Mouse (Mus musculus) stomach, embryonic 16.5 days (tissue): ENCODE measurements around the gene Abcd2. TPM values are rescaled to one million over a fixed set of nuclear protein-coding genes. Genes with fewer than 3 reads are reported as not detected.

Source experiments
- ATAC-seq: fragments of 200-750 bp; cut with Nextera tagmentation; 2 replicates; pipeline ENCODE4 v1.8.0; 2017; ENCODE audit warnings: moderate number of reproducible peaks, moderate TSS enrichment; ENCODE audit not compliant: insufficient read depth, low FRiP score
- H3K27ac ChIP-seq: fragments of 300-500 bp; sonication (generic); 2 replicates; pipeline ENCODE4 v1.5.1; 2014; ENCODE audit warnings: low read length
- H3K27me3 ChIP-seq: fragments of 300-500 bp; sonication (generic); 2 replicates; pipeline ENCODE4 v1.6.1; 2014; ENCODE audit warnings: low read length, control low read depth, mixed read lengths; ENCODE audit not compliant: control insufficient read depth, insufficient read depth
- H3K36me3 ChIP-seq: fragments of 300-500 bp; sonication (generic); 2 replicates; pipeline ENCODE4 v1.6.1; 2014; ENCODE audit warnings: low read length; ENCODE audit not compliant: control insufficient read depth, insufficient read depth
- H3K4me1 ChIP-seq: fragments of 300-500 bp; sonication (generic); 2 replicates; pipeline ENCODE4 v1.6.1; 2014; ENCODE audit warnings: low read length, control low read depth, mixed read lengths; ENCODE audit not compliant: control insufficient read depth, insufficient read depth
- H3K4me2 ChIP-seq: fragments of 300-500 bp; sonication (generic); 2 replicates; pipeline ENCODE4 v1.6.1; 2014; ENCODE audit warnings: low read depth, low read length, mixed read lengths
- H3K4me3 ChIP-seq: fragments of 300-500 bp; sonication (generic); replicated peaks from 2 replicates; pipeline ENCODE4 v1.5.1; 2014; ENCODE audit warnings: mild to moderate bottlenecking, low read length
- H3K9ac ChIP-seq: fragments of 300-500 bp; sonication (generic); 2 replicates; pipeline ENCODE4 v1.6.1; 2014; ENCODE audit warnings: low read length
- H3K9me3 ChIP-seq: fragments of 300-500 bp; sonication (generic); replicated peaks from 2 replicates; pipeline ENCODE4 v1.6.1; 2016; ENCODE audit warnings: low read length, control low read depth; ENCODE audit not compliant: control insufficient read depth
- WGBS: fragments of 180-500 bp; shearing (Covaris S2); extraction: QIAGEN DNeasy Blood & Tissue Kit; methylation state at CpG from one replicate; pipeline ENCODE4 v1.1.7; 2014; 5-methylcytosine and 5-hydroxymethylcytosine counted together
- polyA plus RNA-seq: library from polyadenylated mRNA; unstranded; fragments of >200 nt; fragmentation: Nextera tagmentation; extraction: Ambion mirVana; gene quantifications from 2 replicates; pipeline ENCODE4 v1.2.1, GENCODE M21; 2015

The Abcd2 gene
- polyA plus RNA-seq, 1 experiment from 2014 or later: 2.9 TPM

DNA sequence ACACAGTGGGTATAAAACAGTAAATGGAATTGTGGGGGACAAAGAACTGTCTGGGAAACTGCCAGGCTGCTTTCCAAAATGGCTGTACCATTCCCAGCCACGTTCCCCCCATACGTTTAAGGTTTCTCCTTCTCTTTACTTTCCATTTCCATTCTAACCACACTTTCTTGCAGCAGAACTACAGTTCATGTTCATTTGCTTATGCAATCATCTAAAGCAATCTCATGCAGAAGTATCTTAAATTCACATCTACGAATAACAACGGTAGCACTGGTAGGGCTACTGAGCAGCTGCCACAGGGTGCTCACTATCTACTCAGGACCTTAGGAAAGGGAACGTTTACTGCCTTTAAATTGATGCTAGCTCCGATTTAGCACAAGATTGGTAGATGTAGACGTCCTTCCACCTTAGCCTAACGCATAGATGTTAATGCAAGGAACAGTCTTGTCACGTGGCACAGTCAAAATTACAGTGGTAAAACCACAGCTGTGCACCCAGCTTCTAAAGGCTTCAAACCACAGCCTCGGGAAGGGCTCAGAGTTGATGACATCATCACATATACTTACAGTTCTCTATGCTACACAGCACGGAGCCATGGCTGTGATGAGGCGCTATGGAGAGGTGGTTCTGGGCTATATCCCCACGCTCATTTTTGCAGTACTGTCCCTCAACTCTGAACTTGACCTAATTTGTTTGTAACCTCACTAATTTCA, 23.6 kb downstream of the Abcd2 start:
- Histone ChIP-seq H3K27ac (no peak overlapping the region), H3K9ac (no peak overlapping the region), H3K27me3 (no peaks in the 10 kb centered on the region), H3K9me3 (no peaks in the 10 kb centered on the region), H3K36me3 (no peaks in the 10 kb centered on the region), H3K4me1 (no peaks in the 10 kb centered on the region), H3K4me3 (no peak overlapping the region), H3K4me2 (no peak overlapping the region)
- no peak for ATAC-seq
- WGBS: 77% methylated on average over 13 of the region's 13 CpGs

DNA sequence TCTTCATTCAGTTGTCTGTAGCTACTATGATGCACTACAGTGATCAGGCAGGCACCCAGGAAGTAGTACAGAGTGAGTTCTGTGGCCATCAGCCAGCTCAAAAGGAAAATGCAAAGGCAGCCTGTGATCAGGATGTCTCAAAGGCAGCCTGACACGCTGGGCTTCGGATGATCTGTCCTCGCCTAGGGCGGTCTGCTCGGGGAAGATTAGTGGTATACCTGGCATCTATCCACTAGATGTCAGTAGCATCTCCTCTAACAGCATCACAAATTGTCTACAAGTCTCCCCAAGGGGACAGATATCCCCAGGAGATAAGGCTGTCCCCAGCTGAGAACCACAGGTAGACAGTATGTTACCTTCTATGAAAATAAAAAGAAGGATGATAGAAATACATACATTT, 26.6 kb downstream of the Abcd2 start:
- no peak overlapping the region for H3K4me3 ChIP-seq
- H3K4me1 ChIP-seq: no peaks in the 10 kb centered on the region
- no peaks in the 10 kb centered on the region for H3K27me3 ChIP-seq
- no peak overlapping the region for H3K27ac ChIP-seq
- 8% methylated on average over 5 of the region's 5 CpGs for WGBS
- no peaks in the 10 kb centered on the region for H3K36me3 ChIP-seq
- H3K4me2 ChIP-seq: no peak overlapping the region
- no peak for ATAC-seq
- H3K9me3 ChIP-seq: no peaks in the 10 kb centered on the region
- H3K9ac ChIP-seq: no peak overlapping the region

DNA sequence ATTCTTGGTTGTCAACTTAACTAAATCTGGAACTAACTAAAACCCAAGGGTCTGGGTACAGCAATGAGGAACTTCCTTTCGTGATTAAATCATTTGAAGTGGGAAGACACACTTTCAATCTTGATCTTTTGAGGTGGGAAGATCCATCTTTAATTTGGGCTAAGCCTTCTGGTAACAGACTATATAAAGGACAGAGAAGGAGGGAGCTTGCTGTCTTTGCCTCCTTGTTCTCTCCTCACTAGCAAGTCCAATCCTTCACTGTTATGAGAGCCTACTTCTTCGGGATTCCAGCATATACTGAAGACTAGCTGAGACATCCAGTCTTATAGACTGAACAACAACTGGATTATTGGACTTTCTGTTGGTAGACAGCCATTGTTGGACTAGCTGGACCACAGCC, 28.1 kb downstream of the Abcd2 start:
- H3K4me1 ChIP-seq: no peaks in the 10 kb centered on the region
- no peak overlapping the region for H3K4me2 ChIP-seq
- 88% methylated on average over 2 of the region's 2 CpGs for WGBS

DNA sequence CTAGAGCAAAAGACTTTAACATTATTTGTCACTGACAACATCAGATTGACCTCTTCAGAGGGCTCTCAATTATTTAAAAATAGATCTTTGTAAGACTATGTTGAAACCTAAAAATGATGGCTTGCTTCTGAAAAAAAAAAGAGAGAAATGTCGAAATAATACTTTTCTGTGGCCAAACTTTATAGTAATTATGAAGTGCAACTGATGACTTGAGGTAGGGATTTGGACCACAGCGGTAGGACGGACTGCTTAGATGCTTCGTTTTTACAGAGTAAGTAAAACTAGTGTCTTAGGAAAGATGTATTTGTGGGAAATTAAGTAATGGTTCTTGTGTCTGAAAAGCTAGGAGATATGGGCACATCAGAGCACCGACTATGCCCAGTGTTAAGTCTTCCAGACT, 30.4 kb downstream of the Abcd2 start:
- no peak overlapping the region for H3K27ac ChIP-seq
- ATAC-seq: no peak
- H3K36me3 ChIP-seq: no peaks in the 10 kb centered on the region
- 84% methylated on average over 5 of the region's 5 CpGs for WGBS
- no peak overlapping the region for H3K4me3 ChIP-seq
- no peak overlapping the region for H3K9ac ChIP-seq
- no peaks in the 10 kb centered on the region for H3K9me3 ChIP-seq
- H3K4me1 ChIP-seq: no peaks in the 10 kb centered on the region
- no peak overlapping the region for H3K4me2 ChIP-seq
- H3K27me3 ChIP-seq: no peaks in the 10 kb centered on the region

More for the DNA sequence above, 28.1 kb downstream of the Abcd2 start:
- no peak overlapping the region for H3K27ac ChIP-seq
- H3K9me3 ChIP-seq: no peaks in the 10 kb centered on the region
- no peak overlapping the region for H3K9ac ChIP-seq
- no peak overlapping the region for H3K4me3 ChIP-seq
- H3K27me3 ChIP-seq: no peaks in the 10 kb centered on the region
- no peaks in the 10 kb centered on the region for H3K36me3 ChIP-seq
- ATAC-seq: no peak

DNA sequence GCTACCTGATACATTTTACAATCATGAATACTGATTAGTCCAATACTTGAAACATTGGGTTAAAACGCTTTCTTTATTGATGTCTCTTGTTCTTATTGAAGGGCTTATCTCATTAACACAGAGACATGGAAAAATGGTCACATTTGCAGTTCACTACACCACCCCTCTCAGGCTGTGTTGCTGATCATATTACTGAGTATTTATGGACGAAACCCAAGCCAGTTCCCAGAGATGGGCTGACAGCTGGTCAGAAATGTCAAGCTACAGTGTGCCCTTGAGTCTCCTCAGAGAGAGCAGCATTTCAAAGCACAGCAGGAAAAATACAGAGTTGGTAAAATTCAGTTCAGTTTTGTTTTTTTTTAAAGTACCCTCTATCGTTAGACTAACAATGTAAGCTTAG, 38.3 kb downstream of the Abcd2 start:
- H3K9me3 ChIP-seq: no peaks in the 10 kb centered on the region
- H3K27me3 ChIP-seq: no peaks in the 10 kb centered on the region
- H3K36me3 ChIP-seq: no peaks in the 10 kb centered on the region
- H3K4me1 ChIP-seq: no peaks in the 10 kb centered on the region
- WGBS: 71% methylated on average over 3 of the region's 3 CpGs
- no peak overlapping the region for H3K4me2 ChIP-seq
- no peak overlapping the region for H3K27ac ChIP-seq
- H3K9ac ChIP-seq: no peak overlapping the region
- no peak for ATAC-seq
- no peak overlapping the region for H3K4me3 ChIP-seq

DNA sequence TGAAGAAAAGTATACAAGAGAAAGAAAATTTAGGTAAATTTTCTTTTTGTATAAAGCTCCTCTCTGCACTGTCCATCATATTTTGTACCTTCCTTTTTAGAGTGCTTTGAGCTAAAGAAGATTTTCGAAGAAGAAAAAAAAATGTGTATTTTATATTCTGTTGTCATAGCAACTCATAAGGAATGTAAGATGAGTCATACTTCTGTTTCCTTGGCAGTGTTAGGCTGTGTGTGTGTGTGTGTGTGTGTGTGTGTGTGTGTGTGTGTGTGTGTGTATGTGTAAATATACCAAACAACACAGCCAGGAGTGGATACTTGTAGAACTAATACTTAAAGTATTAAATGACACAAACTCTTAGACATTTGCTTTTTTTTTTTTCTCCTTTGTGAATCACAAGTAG, 39.0 kb downstream of the Abcd2 start:
- H3K4me2 ChIP-seq: no peak overlapping the region
- no peaks in the 10 kb centered on the region for H3K4me1 ChIP-seq
- H3K36me3 ChIP-seq: no peaks in the 10 kb centered on the region
- no peak overlapping the region for H3K9ac ChIP-seq
- 33% methylated on average over 1 of the region's 1 CpGs for WGBS
- no peak overlapping the region for H3K4me3 ChIP-seq
- no peak for ATAC-seq
- H3K9me3 ChIP-seq: no peaks in the 10 kb centered on the region
- no peaks in the 10 kb centered on the region for H3K27me3 ChIP-seq
- no peak overlapping the region for H3K27ac ChIP-seq

DNA sequence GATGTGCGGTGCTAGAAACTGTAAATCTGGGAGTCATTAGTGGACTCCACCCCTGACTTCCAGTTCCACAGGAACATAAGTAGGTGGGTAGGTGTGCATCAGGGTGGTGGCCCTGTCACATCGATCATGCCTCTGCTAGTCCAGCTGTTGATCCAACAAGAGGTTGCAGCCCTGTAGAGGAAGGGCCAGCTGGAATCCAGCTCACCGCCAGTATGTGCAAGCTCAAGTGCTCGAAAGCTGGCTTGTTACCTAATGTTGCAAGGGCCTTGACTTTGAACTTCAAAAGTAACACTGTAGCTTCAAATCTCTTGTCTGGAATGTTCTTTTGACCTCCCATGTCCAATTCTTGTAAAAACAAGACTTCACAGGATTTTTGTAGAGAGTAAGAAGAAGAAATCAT, 67.0 kb downstream of the Abcd2 start:
- H3K36me3 ChIP-seq: no peaks in the 10 kb centered on the region
- H3K9me3 ChIP-seq: no peaks in the 10 kb centered on the region
- H3K9ac ChIP-seq: no peak overlapping the region
- no peak for ATAC-seq
- H3K4me1 ChIP-seq: no peaks in the 10 kb centered on the region
- H3K4me2 ChIP-seq: no peak overlapping the region
- H3K27ac ChIP-seq: no peak overlapping the region
- no peaks in the 10 kb centered on the region for H3K27me3 ChIP-seq
- H3K4me3 ChIP-seq: no peak overlapping the region
- WGBS: 69% methylated on average over 4 of the region's 4 CpGs

DNA sequence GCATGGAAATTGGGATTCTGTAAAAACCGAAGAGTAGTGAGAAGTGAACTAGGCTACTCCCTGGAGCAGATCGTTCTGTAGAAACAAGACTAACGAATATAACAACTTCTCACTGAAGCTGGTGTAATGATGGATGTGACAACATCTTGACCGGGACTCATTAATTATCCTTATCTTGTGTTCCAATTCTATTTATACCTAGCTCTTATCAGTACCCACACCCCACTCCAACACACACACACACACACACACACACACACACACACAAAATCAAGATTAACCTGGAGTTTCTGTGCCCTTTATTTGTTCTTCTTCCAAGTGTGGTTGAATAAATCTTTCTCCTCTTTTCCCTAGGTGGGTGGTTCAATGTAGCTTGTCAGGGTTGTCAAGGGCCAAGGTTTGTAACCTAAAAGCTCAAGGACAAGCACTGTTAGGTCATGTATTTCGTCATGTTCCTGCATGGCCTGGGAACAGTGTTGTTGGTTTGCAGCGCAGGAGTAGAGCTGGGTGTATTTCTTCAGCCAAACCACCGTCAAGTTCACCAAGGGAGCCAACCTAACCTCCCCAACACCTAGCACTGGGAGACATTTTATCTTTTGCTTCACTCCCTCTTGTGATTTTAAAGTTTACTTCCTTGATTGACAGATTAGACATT, 78.9 kb downstream of the Abcd2 start:
- ATAC-seq: peak; percentile 82
- Histone ChIP-seq H3K9ac (no peak overlapping the region), H3K36me3 (no peaks in the 10 kb centered on the region), H3K4me1 (no peaks in the 10 kb centered on the region), H3K4me3 (no peak overlapping the region), H3K27me3 (no peaks in the 10 kb centered on the region), H3K27ac (peak overlapping the region; percentile 16; the same call in 1 of the 2 replicates), H3K9me3 (no peaks in the 10 kb centered on the region), H3K4me2 (no peak overlapping the region)
- WGBS: 55% methylated on average over 7 of the region's 7 CpGs

DNA sequence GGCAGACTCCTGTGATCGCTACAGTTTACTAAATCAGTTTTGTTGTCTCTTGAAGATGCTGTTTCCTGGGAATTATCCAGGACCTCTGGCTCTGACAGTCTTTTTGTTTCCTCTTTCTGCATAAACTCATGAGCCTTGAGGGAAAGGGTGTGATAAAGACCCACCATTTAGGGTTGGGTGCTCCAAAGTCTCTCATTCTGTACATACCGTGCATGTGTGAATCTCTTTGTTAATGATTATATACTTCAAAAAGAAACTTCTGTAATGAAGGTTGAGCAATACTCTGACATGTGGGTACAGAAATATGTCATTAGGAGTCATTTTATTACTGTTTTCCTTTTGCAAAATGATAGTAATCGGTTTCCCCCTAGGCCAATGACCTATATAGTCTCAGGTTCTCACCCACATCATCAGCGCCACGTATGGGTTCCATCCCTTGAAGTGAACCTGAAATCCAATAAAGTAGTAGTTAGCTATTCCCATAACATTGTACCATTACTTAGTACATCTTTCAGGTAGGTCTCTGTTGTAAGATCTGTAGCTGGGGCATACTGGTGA, 83.4 kb downstream of the Abcd2 start:
- no peaks in the 10 kb centered on the region for H3K36me3 ChIP-seq
- no peak for ATAC-seq
- WGBS: 87% methylated on average over 5 of the region's 5 CpGs
- no peak overlapping the region for H3K4me3 ChIP-seq
- H3K9me3 ChIP-seq: no peaks in the 10 kb centered on the region
- no peak overlapping the region for H3K9ac ChIP-seq
- H3K4me1 ChIP-seq: no peaks in the 10 kb centered on the region
- H3K4me2 ChIP-seq: no peak overlapping the region
- no peak overlapping the region for H3K27ac ChIP-seq
- H3K27me3 ChIP-seq: no peaks in the 10 kb centered on the region
